Mouse (Mus musculus) forebrain, embryonic 15.5 days (tissue): ENCODE measurements around the gene Wdr95. TPM values are rescaled to one million over a fixed set of nuclear protein-coding genes. Genes with fewer than 3 reads are reported as not detected.
A peak's percentile ranks its signal among the peaks of the same experiment; 100 is the strongest.

Experiments used
- ATAC-seq: fragments of 200-750 bp; cut with Nextera tagmentation; replicated peaks from 2 replicates; pipeline ENCODE4 v1.8.0; 2017; ENCODE audit warnings: mild to moderate bottlenecking, moderate TSS enrichment, moderate library complexity
- H3K27ac ChIP-seq: fragments of 300-500 bp; sonication (generic); replicated peaks from 2 replicates; pipeline ENCODE4 v1.5.1; 2015; ENCODE audit warnings: mild to moderate bottlenecking, inconsistent platforms
- H3K27me3 ChIP-seq: fragments of 300-500 bp; sonication (generic); 2 replicates; pipeline ENCODE4 v1.6.1; 2015; ENCODE audit warnings: inconsistent platforms
- H3K36me3 ChIP-seq: fragments of 300-500 bp; sonication (generic); 2 replicates; pipeline ENCODE4 v1.6.1; 2015; ENCODE audit warnings: mild to moderate bottlenecking, inconsistent platforms
- H3K4me1 ChIP-seq: fragments of 300-500 bp; sonication (generic); 2 replicates; pipeline ENCODE4 v1.6.1; 2015; ENCODE audit warnings: inconsistent platforms
- H3K4me2 ChIP-seq: fragments of 300-500 bp; sonication (generic); replicated peaks from 2 replicates; pipeline ENCODE4 v1.6.1; 2015; ENCODE audit warnings: mild to moderate bottlenecking, inconsistent platforms
- H3K4me3 ChIP-seq: fragments of 300-500 bp; sonication (generic); 2 replicates; pipeline ENCODE4 v1.5.1; 2015; ENCODE audit warnings: mild to moderate bottlenecking, inconsistent platforms
- H3K9ac ChIP-seq: fragments of 300-500 bp; sonication (generic); replicated peaks from 2 replicates; pipeline ENCODE4 v1.6.1; 2015; ENCODE audit warnings: mild to moderate bottlenecking, inconsistent platforms
- H3K9me3 ChIP-seq: fragments of 300-500 bp; sonication (generic); 2 replicates; pipeline ENCODE4 v1.6.1; 2016; ENCODE audit warnings: inconsistent platforms
- WGBS: fragments of 180-500 bp; shearing (Covaris S2); methylation state at CpG from one replicate; pipeline ENCODE4 v1.1.7; 2015; ENCODE audit warnings: mixed read lengths; 5-methylcytosine and 5-hydroxymethylcytosine counted together
- polyA plus RNA-seq: library from polyadenylated mRNA; unstranded; fragments of >200 nt; fragmentation: Nextera tagmentation; extraction: Ambion mirVana; gene quantifications from 2 replicates; pipeline ENCODE4 v1.2.1, GENCODE M21; 2015

The Wdr95 gene
- polyA plus RNA-seq, 1 experiment from 2014 or later, result 0.46 TPM

GRCm38 (mm10) chr5:149553373-149553772 is 24.9 kb downstream of the Wdr95 start:
- Histone ChIP-seq H3K4me1 (no peaks in the 10 kb centered on the region), H3K36me3 (no peaks in the 10 kb centered on the region), H3K9ac (no peak overlapping the region), H3K4me2 (no peak overlapping the region), H3K27ac (no peak overlapping the region), H3K4me3 (no peak overlapping the region), H3K9me3 (no peaks in the 10 kb centered on the region), H3K27me3 (no peaks in the 10 kb centered on the region)
- no peak for ATAC-seq
- 93% methylated on average over 11 of the region's 11 CpGs for WGBS

GRCm38 (mm10) chr5:149554397-149554796 is 25.9 kb downstream of the Wdr95 start:
- no peak for ATAC-seq
- Histone ChIP-seq H3K4me1 (no peaks in the 10 kb centered on the region), H3K27me3 (no peaks in the 10 kb centered on the region), H3K9me3 (no peaks in the 10 kb centered on the region), H3K4me2 (no peak overlapping the region), H3K9ac (no peak overlapping the region), H3K27ac (no peak overlapping the region), H3K4me3 (no peak overlapping the region), H3K36me3 (no peaks in the 10 kb centered on the region)
- WGBS, result 88% methylated on average over 8 of the region's 8 CpGs

- H3K4me1 ChIP-seq, result peaks cover 25% of the 10 kb centered on the region
- no peak overlapping the region for H3K4me2 ChIP-seq
- H3K27ac ChIP-seq, result peak overlapping the region; percentile 77
- no peaks in the 10 kb centered on the region for H3K27me3 ChIP-seq
- H3K4me3 ChIP-seq, result no peak overlapping the region
- no peaks in the 10 kb centered on the region for H3K9me3 ChIP-seq
- peak; percentile 89 for ATAC-seq
- WGBS, result 35% methylated on average over 11 of the region's 11 CpGs
- H3K36me3 ChIP-seq, result no peaks in the 10 kb centered on the region
- H3K9ac ChIP-seq, result no peak overlapping the region
Observed at GRCm38 (mm10) chr5:149560903-149561588, 32.6 kb downstream of the Wdr95 start.

- Histone ChIP-seq H3K4me2 (no peak overlapping the region), H3K36me3 (no peaks in the 10 kb centered on the region), H3K27me3 (no peaks in the 10 kb centered on the region), H3K9ac (no peak overlapping the region), H3K4me3 (no peak overlapping the region), H3K9me3 (no peaks in the 10 kb centered on the region), H3K27ac (peak overlapping the region; percentile 58), H3K4me1 (peaks cover 31% of the 10 kb centered on the region)
- no peak for ATAC-seq
- 33% methylated on average over 11 of the region's 11 CpGs for WGBS
Observed at GRCm38 (mm10) chr5:149566026-149566425, 37.5 kb downstream of the Wdr95 start.

- no peak overlapping the region for H3K27ac ChIP-seq
- H3K9me3 ChIP-seq, result no peaks in the 10 kb centered on the region
- WGBS, result 56% methylated on average over 5 of the region's 5 CpGs
- H3K27me3 ChIP-seq, result no peaks in the 10 kb centered on the region
- ATAC-seq, result no peak
- no peaks in the 10 kb centered on the region for H3K36me3 ChIP-seq
- peaks cover 26% of the 10 kb centered on the region for H3K4me1 ChIP-seq
- no peak overlapping the region for H3K9ac ChIP-seq
- no peak overlapping the region for H3K4me2 ChIP-seq
- H3K4me3 ChIP-seq, result no peak overlapping the region
Observed at GRCm38 (mm10) chr5:149566957-149567356, 38.5 kb downstream of the Wdr95 start.

- ATAC-seq, result no peak
- H3K4me2 ChIP-seq, result no peak overlapping the region
Observed at GRCm38 (mm10) chr5:149568993-149569392, 40.5 kb downstream of the Wdr95 start.

GRCm38 (mm10) chr5:149576977-149577376 is 48.5 kb downstream of the Wdr95 start:
- WGBS, result 20% methylated on average over 10 of the region's 10 CpGs
- Histone ChIP-seq H3K4me1 (peaks cover 15% of the 10 kb centered on the region), H3K27me3 (no peaks in the 10 kb centered on the region), H3K4me2 (no peak overlapping the region), H3K9me3 (no peaks in the 10 kb centered on the region), H3K27ac (0 out of 2 replicates have a peak overlapping the region, but pooled peaks have one; percentile 16), H3K4me3 (no peak overlapping the region), H3K9ac (no peak overlapping the region), H3K36me3 (no peaks in the 10 kb centered on the region)
- peak; percentile 33; the same call in 1 of the 2 replicates for ATAC-seq

More at GRCm38 (mm10) chr5:149568993-149569392, 40.5 kb downstream of the Wdr95 start:
- no peaks in the 10 kb centered on the region for H3K36me3 ChIP-seq
- H3K4me1 ChIP-seq, result peaks cover 22% of the 10 kb centered on the region
- 0 out of 2 replicates have a peak overlapping the region, but pooled peaks have one; percentile 23 for H3K27ac ChIP-seq
- H3K9ac ChIP-seq, result no peak overlapping the region
- no peaks in the 10 kb centered on the region for H3K27me3 ChIP-seq
- H3K9me3 ChIP-seq, result no peaks in the 10 kb centered on the region
- 81% methylated on average over 13 of the region's 13 CpGs for WGBS
- no peak overlapping the region for H3K4me3 ChIP-seq

GRCm38 (mm10) chr5:149577449-149577848 is 49.0 kb downstream of the Wdr95 start:
- Histone ChIP-seq H3K27ac (0 out of 2 replicates have a peak overlapping the region, but pooled peaks have one; percentile 16), H3K9me3 (no peaks in the 10 kb centered on the region), H3K9ac (no peak overlapping the region), H3K4me1 (peaks cover 15% of the 10 kb centered on the region), H3K27me3 (no peaks in the 10 kb centered on the region), H3K36me3 (no peaks in the 10 kb centered on the region), H3K4me2 (no peak overlapping the region), H3K4me3 (no peak overlapping the region)
- 20% methylated on average over 10 of the region's 10 CpGs for WGBS
- 0 out of 2 replicates have a peak, but pooled peaks have one; percentile 12 for ATAC-seq

- WGBS, result 79% methylated on average over 5 of the region's 5 CpGs
- peaks cover 13% of the 10 kb centered on the region for H3K4me1 ChIP-seq
Observed at GRCm38 (mm10) chr5:149582642-149583262, 54.3 kb downstream of the Wdr95 start.

GRCm38 (mm10) chr5:149583507-149583906 is 55.0 kb downstream of the Wdr95 start:
- H3K9ac ChIP-seq, result no peak overlapping the region
- H3K27ac ChIP-seq, result no peak overlapping the region
- WGBS, result 42% methylated on average over 8 of the region's 8 CpGs
- H3K4me2 ChIP-seq, result no peak overlapping the region
- no peaks in the 10 kb centered on the region for H3K9me3 ChIP-seq
- H3K4me1 ChIP-seq, result peaks cover 12% of the 10 kb centered on the region; the same call in 1 of the 2 replicates
- no peak overlapping the region for H3K4me3 ChIP-seq
- no peaks in the 10 kb centered on the region for H3K27me3 ChIP-seq
- H3K36me3 ChIP-seq, result no peaks in the 10 kb centered on the region
- no peak for ATAC-seq

More at GRCm38 (mm10) chr5:149582642-149583262, 54.3 kb downstream of the Wdr95 start:
- H3K9me3 ChIP-seq, result no peaks in the 10 kb centered on the region
- H3K36me3 ChIP-seq, result no peaks in the 10 kb centered on the region
- no peak for ATAC-seq
- no peak overlapping the region for H3K4me2 ChIP-seq
- no peaks in the 10 kb centered on the region for H3K27me3 ChIP-seq
- H3K9ac ChIP-seq, result no peak overlapping the region
- no peak overlapping the region for H3K4me3 ChIP-seq
- no peak overlapping the region for H3K27ac ChIP-seq

- 49% methylated on average over 8 of the region's 8 CpGs for WGBS
Observed at GRCm38 (mm10) chr5:149584154-149584655, 55.7 kb downstream of the Wdr95 start.

GRCm38 (mm10) chr5:149585231-149585630 is 56.8 kb downstream of the Wdr95 start:
- H3K4me3 ChIP-seq, result no peak overlapping the region
- H3K9me3 ChIP-seq, result no peaks in the 10 kb centered on the region
- H3K27ac ChIP-seq, result no peak overlapping the region
- H3K9ac ChIP-seq, result no peak overlapping the region
- peaks cover 12% of the 10 kb centered on the region; the same call in 1 of the 2 replicates for H3K4me1 ChIP-seq
- no peak overlapping the region for H3K4me2 ChIP-seq
- no peaks in the 10 kb centered on the region for H3K36me3 ChIP-seq
- ATAC-seq, result no peak
- H3K27me3 ChIP-seq, result no peaks in the 10 kb centered on the region
- 73% methylated on average over 1 of the region's 1 CpGs for WGBS

More at GRCm38 (mm10) chr5:149584154-149584655, 55.7 kb downstream of the Wdr95 start:
- Histone ChIP-seq H3K4me3 (no peak overlapping the region), H3K4me2 (no peak overlapping the region), H3K4me1 (peaks cover 12% of the 10 kb centered on the region; the same call in 1 of the 2 replicates), H3K27me3 (no peaks in the 10 kb centered on the region), H3K27ac (no peak overlapping the region), H3K36me3 (no peaks in the 10 kb centered on the region), H3K9ac (no peak overlapping the region), H3K9me3 (no peaks in the 10 kb centered on the region)
- ATAC-seq, result peak; percentile 59; the same call in 1 of the 2 replicates
